Mouse (Mus musculus) kidney, embryonic 14.5 days (tissue): ENCODE measurements around the gene Fam129a. TPM values are rescaled to one million over a fixed set of nuclear protein-coding genes. Genes with fewer than 3 reads are reported as not detected.

Source experiments
- ATAC-seq: fragments of 200-750 bp; cut with Nextera tagmentation; 2 replicates; pipeline ENCODE4 v1.8.0; 2017; ENCODE audit warnings: moderate number of reproducible peaks, mild to moderate bottlenecking, moderate TSS enrichment, moderate library complexity; ENCODE audit not compliant: low FRiP score, low TSS enrichment
- H3K27ac ChIP-seq: fragments of 300-500 bp; sonication (generic); 2 replicates; pipeline ENCODE4 v1.5.1; 2014; ENCODE audit warnings: low read depth, mild to moderate bottlenecking, low read length, moderate library complexity, mixed read lengths
- H3K27me3 ChIP-seq: fragments of 300-500 bp; sonication (generic); 2 replicates; pipeline ENCODE4 v1.6.1; 2014; ENCODE audit warnings: mild to moderate bottlenecking, low read length; ENCODE audit not compliant: control insufficient read depth, insufficient read depth
- H3K36me3 ChIP-seq: fragments of 300-500 bp; sonication (generic); 2 replicates; pipeline ENCODE4 v1.6.1; 2014; ENCODE audit warnings: low read length, mixed read lengths; ENCODE audit not compliant: control insufficient read depth, insufficient read depth
- H3K4me1 ChIP-seq: fragments of 300-500 bp; sonication (generic); 2 replicates; pipeline ENCODE4 v1.6.1; 2014; ENCODE audit warnings: low read length, mixed read lengths; ENCODE audit not compliant: control insufficient read depth, insufficient read depth
- H3K4me2 ChIP-seq: fragments of 300-500 bp; sonication (generic); replicated peaks from 2 replicates; pipeline ENCODE4 v1.6.1; 2014; ENCODE audit warnings: low read depth, mild to moderate bottlenecking, low read length
- H3K4me3 ChIP-seq: fragments of 300-500 bp; sonication (generic); 2 replicates; pipeline ENCODE4 v1.5.1; 2014; ENCODE audit warnings: mild to moderate bottlenecking, low read length
- H3K9ac ChIP-seq: fragments of 300-500 bp; sonication (generic); 2 replicates; pipeline ENCODE4 v1.6.1; 2014; ENCODE audit warnings: low read depth, mild to moderate bottlenecking, low read length, moderate library complexity
- H3K9me3 ChIP-seq: fragments of 300-500 bp; sonication (generic); 2 replicates; pipeline ENCODE4 v1.6.1; 2016; ENCODE audit warnings: low read length; ENCODE audit not compliant: control insufficient read depth
- WGBS: fragments of 180-500 bp; shearing (Covaris S2); extraction: QIAGEN DNeasy Blood & Tissue Kit; methylation state at CpG from one replicate; pipeline ENCODE4 v1.1.7; 2014; 5-methylcytosine and 5-hydroxymethylcytosine counted together
- polyA plus RNA-seq: library from polyadenylated mRNA; unstranded; fragments of >200 nt; fragmentation: Nextera tagmentation; extraction: Ambion mirVana; gene quantifications from 2 replicates; pipeline ENCODE4 v1.2.1, GENCODE M21; 2014

Gene Fam129a
- polyA plus RNA-seq, 1 experiment from 2014 or later, result 5.9 TPM

DNA sequence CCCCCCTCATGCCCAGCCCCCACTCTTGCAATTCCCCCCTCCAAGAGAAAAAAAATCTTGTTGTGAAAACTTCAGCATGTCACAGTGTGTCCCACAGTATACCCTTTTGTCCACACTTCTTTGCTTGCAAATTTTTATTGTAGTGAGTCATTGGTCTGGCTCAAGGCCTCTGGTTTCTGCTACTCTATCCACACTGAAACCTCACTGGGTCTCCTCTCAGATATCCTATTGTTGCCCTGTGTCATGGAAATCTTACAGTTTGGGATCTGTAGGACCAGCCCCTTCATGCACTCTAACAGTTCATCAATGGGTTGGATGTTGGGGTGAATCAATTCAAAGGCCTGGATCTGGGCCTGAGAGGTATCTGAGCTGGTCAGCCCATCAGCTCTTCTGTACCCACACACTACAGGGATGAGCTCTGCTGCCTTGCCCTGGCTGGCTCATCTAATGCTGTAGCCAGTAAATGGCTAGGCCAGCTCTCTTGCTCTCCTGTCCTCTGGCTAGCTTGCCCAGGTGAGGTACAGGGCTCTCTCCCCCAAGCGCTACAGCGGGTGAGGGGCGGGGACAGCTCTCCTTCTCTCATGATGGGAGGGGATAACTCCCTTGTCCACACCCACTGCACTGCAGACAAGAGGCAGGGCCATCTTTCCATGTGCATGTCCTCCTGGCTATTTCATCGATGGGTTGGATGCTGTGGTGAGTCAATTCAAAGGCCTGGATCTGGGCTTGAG is 109.1 kb downstream of the Fam129a start:
- H3K9ac ChIP-seq, result no peak overlapping the region
- no peaks in the 10 kb centered on the region for H3K9me3 ChIP-seq
- no peaks in the 10 kb centered on the region for H3K36me3 ChIP-seq
- no peaks in the 10 kb centered on the region for H3K27me3 ChIP-seq
- no peak for ATAC-seq
- H3K4me3 ChIP-seq, result no peak overlapping the region
- no peak overlapping the region for H3K27ac ChIP-seq
- H3K4me2 ChIP-seq, result no peak overlapping the region
- H3K4me1 ChIP-seq, result 0 out of 2 replicates have a peak, but pooled peaks cover 4% of the 10 kb centered on the region
- 93% methylated on average over 4 of the region's 4 CpGs for WGBS

- Histone ChIP-seq H3K36me3 (no peaks in the 10 kb centered on the region), H3K27ac (no peak overlapping the region), H3K4me1 (peaks cover 7% of the 10 kb centered on the region; the same call in 1 of the 2 replicates), H3K9me3 (no peaks in the 10 kb centered on the region), H3K9ac (no peak overlapping the region), H3K4me3 (no peak overlapping the region), H3K4me2 (no peak overlapping the region), H3K27me3 (no peaks in the 10 kb centered on the region)
- no peak for ATAC-seq
- 97% methylated on average over 3 of the region's 3 CpGs for WGBS
Measured at GRCm38 (mm10) chr1:151680971-151681370, 110.0 kb downstream of the Fam129a start.

DNA sequence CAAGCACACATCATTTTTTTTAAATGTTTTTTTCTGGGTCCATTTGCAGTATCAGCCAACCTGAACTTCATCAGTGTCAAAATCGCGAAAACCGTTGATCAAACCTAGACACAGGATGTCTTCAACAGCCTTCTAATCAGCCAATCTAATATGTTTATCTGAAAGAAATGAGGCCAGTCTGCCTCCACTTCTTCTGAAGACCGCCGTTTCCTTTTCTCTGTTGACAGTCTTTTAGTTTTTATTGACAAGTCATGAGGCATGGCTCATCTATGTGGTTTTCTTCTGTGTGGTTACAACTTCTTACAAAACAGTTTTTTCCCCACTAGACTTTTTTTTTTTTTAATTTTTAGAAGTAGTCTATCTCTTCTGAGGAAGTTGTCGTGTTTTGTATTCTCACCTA is 111.9 kb downstream of the Fam129a start:
- no peaks in the 10 kb centered on the region for H3K36me3 ChIP-seq
- H3K4me1 ChIP-seq, result peaks cover 4% of the 10 kb centered on the region; the same call in 1 of the 2 replicates
- H3K9me3 ChIP-seq, result no peaks in the 10 kb centered on the region
- H3K27me3 ChIP-seq, result no peaks in the 10 kb centered on the region
- H3K27ac ChIP-seq, result no peak overlapping the region
- no peak overlapping the region for H3K9ac ChIP-seq
- no peak overlapping the region for H3K4me3 ChIP-seq
- WGBS, result 88% methylated on average over 6 of the region's 6 CpGs
- ATAC-seq, result no peak
- H3K4me2 ChIP-seq, result no peak overlapping the region

DNA sequence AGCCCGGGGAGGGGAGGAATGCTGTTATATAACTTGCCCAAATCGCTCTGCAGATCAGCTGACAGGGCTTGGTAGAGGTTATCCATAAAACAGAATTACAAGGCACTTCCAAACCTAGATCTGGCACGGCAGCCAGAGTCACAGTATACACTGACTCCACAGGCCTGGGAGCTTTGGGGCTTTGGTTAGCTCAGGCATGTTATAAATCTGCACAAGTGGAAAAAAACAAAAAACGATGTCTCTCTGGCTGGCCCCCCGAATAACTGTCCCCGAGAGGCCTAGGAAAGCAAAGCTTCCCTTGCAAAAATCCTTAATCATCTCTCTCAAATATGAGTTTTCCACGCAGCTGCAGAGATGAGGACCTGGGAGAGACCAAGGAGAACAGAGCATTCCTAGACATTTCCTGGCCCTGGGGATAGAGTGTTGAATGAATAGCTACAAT is 113.5 kb downstream of the Fam129a start:
- Histone ChIP-seq H3K4me2 (no peak overlapping the region), H3K4me3 (no peak overlapping the region), H3K27me3 (no peaks in the 10 kb centered on the region), H3K9me3 (no peaks in the 10 kb centered on the region), H3K4me1 (peaks cover 4% of the 10 kb centered on the region; the same call in 1 of the 2 replicates), H3K9ac (no peak overlapping the region), H3K27ac (no peak overlapping the region), H3K36me3 (no peaks in the 10 kb centered on the region)
- WGBS, result 59% methylated on average over 7 of the region's 7 CpGs
- ATAC-seq, result no peak

GRCm38 (mm10) chr1:151684978-151685377 is 114.0 kb downstream of the Fam129a start:
- H3K4me2 ChIP-seq, result no peak overlapping the region
- no peaks in the 10 kb centered on the region for H3K36me3 ChIP-seq
- H3K4me1 ChIP-seq, result peaks cover 4% of the 10 kb centered on the region; the same call in 1 of the 2 replicates
- ATAC-seq, result no peak
- no peak overlapping the region for H3K9ac ChIP-seq
- no peak overlapping the region for H3K4me3 ChIP-seq
- no peak overlapping the region; the same call in 1 of the 2 replicates for H3K27ac ChIP-seq
- H3K9me3 ChIP-seq, result no peaks in the 10 kb centered on the region
- WGBS, result 77% methylated on average over 5 of the region's 5 CpGs
- no peaks in the 10 kb centered on the region for H3K27me3 ChIP-seq

DNA sequence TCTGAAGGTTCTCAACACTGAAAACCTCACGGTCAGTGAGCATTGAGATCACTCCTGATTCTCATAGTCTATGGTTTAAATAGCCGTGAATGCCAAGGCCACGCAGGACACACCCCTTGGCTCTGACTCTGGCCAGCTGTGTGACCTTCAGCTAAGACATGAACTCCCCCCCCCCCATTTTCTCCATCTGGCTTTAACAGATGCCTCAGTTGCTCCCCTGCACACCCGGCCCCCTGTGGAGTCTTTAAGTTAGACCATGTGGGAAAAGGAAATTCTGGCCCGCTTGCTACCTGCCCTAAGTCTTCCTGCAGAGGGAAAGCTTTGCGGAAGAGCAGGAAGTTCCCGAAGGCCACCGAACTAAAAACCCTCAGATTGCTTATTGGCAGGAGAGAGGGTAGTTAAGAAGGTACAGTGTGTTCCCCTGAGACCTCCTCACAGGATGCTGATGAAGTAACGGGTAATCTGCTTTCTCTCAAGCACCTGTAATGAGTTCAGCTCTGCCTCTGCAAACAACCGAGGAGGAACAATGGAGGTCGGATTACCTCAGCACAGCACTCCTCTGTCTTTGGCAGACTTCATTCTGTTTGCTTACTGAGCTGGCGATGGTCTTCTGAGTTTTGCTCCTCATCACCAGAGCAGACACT is 114.8 kb downstream of the Fam129a start:
- no peak overlapping the region for H3K27ac ChIP-seq
- H3K4me3 ChIP-seq, result no peak overlapping the region
- ATAC-seq, result 0 out of 2 replicates have a peak, but pooled peaks have one; percentile 16
- 32% methylated on average over 12 of the region's 12 CpGs for WGBS
- H3K9me3 ChIP-seq, result no peaks in the 10 kb centered on the region
- H3K4me1 ChIP-seq, result peaks cover 4% of the 10 kb centered on the region; the same call in 1 of the 2 replicates
- no peak overlapping the region for H3K4me2 ChIP-seq
- no peaks in the 10 kb centered on the region for H3K36me3 ChIP-seq
- H3K9ac ChIP-seq, result no peak overlapping the region
- H3K27me3 ChIP-seq, result no peaks in the 10 kb centered on the region

- Histone ChIP-seq H3K4me1 (peaks cover 4% of the 10 kb centered on the region; the same call in 1 of the 2 replicates), H3K36me3 (no peaks in the 10 kb centered on the region), H3K4me2 (no peak overlapping the region), H3K4me3 (no peak overlapping the region), H3K27me3 (no peaks in the 10 kb centered on the region), H3K9me3 (no peaks in the 10 kb centered on the region), H3K27ac (no peak overlapping the region), H3K9ac (no peak overlapping the region)
- WGBS, result 24% methylated on average over 8 of the region's 8 CpGs
- peak; percentile 70 for ATAC-seq
Measured at GRCm38 (mm10) chr1:151686696-151687095, 115.7 kb downstream of the Fam129a start.

DNA sequence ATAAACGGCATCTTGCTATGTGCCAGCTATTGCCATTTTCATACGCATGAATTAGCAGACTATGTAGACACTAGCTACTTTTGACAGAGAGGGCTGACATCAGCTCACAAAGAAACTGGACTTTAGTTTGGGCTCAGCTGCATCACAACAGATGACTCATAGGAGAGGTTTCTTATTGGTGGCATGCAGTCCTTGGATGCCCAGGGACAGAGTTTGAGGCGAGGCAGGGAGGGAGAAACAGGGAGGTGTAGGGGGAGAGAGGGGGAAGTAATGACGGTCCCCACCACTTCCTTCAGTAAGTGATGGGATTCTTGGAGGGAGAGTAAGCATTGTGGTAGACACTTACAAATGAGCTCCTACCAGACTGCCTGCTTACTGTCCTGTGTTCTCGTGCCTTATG is 118.0 kb downstream of the Fam129a start:
- WGBS, result 75% methylated on average over 5 of the region's 5 CpGs

GRCm38 (mm10) chr1:151689561-151689960 is 118.6 kb downstream of the Fam129a start:
- H3K4me2 ChIP-seq, result no peak overlapping the region
- no peak overlapping the region for H3K9ac ChIP-seq
- H3K9me3 ChIP-seq, result no peaks in the 10 kb centered on the region
- no peak for ATAC-seq
- 47% methylated on average over 8 of the region's 8 CpGs for WGBS
- no peak overlapping the region for H3K4me3 ChIP-seq
- H3K4me1 ChIP-seq, result peaks cover 4% of the 10 kb centered on the region; the same call in 1 of the 2 replicates
- no peaks in the 10 kb centered on the region for H3K36me3 ChIP-seq
- H3K27me3 ChIP-seq, result no peaks in the 10 kb centered on the region
- no peak overlapping the region for H3K27ac ChIP-seq

More for the DNA sequence above, 118.0 kb downstream of the Fam129a start:
- Histone ChIP-seq H3K9me3 (no peaks in the 10 kb centered on the region), H3K27ac (no peak overlapping the region), H3K4me1 (peaks cover 4% of the 10 kb centered on the region; the same call in 1 of the 2 replicates), H3K4me2 (no peak overlapping the region), H3K4me3 (no peak overlapping the region), H3K27me3 (no peaks in the 10 kb centered on the region), H3K9ac (no peak overlapping the region), H3K36me3 (no peaks in the 10 kb centered on the region)
- no peak for ATAC-seq
